Mouse (Mus musculus): ENCODE results near the gene Ap4s1.
A peak's percentile ranks its signal among the peaks of the same experiment; 100 is the strongest.

Ap4s1 gene

DNA sequence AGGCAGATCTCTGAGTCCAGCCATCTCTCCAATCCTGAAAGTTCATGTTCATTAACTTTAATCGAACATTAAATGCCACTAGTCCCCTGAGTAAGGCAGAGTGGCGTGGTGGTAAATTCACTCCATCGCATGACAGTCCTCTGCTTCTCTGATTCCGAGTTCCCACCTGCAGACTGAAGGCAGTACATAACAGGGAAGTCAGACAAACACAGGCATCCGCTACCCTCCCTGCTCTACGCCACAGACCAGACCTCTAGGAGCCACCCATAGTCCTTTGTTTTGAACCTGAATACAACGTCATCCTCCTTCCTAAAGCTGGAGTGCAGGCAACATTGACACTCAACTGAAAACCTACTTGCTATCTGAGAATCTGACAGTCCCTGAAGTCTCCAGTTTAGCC, 13.7 kb downstream of the Ap4s1 start:
- DNase-seq: no peak

DNA sequence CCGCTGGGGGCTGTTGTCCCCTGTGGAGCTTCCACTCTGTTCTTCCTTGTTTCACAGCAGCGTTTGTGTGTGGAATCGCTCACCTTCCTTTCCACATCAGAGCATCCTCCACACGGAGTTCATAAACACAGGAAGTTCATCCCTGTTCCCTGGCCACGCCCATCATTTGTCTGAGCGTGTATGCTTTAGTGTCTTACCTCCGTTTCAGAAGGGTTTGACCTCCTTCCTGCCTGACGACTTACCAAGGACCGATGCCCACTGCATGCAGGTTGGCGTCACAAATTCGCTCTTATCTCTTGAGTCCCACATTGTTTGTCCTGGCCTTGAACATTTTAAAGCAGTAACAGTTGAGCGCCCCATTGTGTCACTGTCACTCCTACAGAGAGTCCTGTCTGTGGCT, 14.9 kb downstream of the Ap4s1 start:
- no peak for DNase-seq

DNA sequence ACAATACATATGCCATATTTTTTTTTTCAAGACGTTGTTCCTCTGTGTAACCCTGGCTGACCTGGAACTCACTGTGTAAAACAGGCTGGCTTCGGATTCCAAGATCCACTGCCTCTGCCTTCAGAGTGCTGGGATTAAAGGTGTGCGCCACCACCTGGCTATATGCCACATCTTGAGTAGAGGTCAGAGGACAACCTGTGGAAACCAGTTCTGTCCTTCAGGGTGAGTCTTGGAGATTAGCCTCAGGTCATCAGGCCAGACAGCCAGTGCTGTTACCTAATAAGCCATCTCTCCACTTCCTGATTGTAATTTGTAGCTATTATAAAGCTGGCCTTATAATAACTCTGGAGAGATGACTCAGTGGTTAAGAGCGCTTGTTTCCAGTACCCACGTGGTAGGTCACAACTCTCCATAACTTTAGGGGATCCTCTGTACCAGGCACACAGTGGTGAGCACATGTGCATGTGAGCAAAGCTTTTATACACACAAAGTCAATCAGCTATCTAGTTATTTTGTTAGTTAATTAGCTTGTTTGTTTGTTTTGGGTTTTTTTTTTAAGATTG, 15.9 kb downstream of the Ap4s1 start:
- no peak for DNase-seq

- DNase-seq: no peak
Measured at GRCm38 (mm10) chr12:51708941-51709686, 18.3 kb downstream of the Ap4s1 start.

- no peak for DNase-seq
Measured at GRCm38 (mm10) chr12:51709741-51710140, 18.9 kb downstream of the Ap4s1 start.

- DNase-seq: no peak
Measured at GRCm38 (mm10) chr12:51710154-51710553, 19.3 kb downstream of the Ap4s1 start.

- peak; percentile 56 for DNase-seq
Measured at GRCm38 (mm10) chr12:51712685-51713084, 21.9 kb downstream of the Ap4s1 start.

GRCm38 (mm10) chr12:51718617-51719016, 27.8 kb downstream of the Ap4s1 start:
- DNase-seq: no peak

DNA sequence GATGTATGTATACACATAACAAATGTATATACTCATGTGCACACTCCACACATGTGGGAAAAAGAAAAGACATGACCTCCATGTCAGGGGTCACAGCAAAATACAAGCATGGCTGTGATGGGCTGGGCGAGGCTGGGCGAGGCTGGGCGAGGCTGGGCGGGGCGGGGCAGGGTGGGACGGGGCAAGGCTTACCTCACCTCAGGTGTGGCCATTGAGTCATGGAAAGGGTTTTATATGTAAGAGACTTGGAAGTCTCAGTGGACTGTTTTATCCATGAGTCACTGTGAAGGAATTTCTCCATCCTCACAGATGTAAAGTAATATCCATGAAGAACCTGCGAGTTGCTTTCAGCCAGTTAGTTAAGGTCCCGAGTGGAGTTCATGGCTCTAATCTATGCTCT, 31.0 kb downstream of the Ap4s1 start:
- DNase-seq: no peak

GRCm38 (mm10) chr12:51729058-51729457, 38.2 kb downstream of the Ap4s1 start:
- DNase-seq: no peak

DNA sequence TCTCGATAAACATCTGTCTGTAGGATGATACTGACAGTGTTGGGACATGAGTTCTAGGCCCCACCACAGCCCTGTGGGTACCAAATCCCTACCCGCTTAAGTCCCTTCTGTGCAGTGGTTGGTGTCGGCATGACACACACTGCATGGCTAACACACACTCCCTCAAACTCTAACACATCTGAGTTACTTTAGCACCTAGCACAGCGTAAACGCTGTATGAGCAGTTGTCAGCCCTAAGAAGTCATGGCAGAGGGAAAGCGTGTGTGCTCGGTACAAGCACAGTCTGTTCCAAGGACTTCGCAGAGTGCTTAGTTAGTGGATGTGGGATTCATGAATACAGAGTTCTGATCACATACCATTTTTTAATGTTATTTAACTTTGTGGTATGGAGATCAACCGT, 39.0 kb downstream of the Ap4s1 start:
- no peak for DNase-seq

DNA sequence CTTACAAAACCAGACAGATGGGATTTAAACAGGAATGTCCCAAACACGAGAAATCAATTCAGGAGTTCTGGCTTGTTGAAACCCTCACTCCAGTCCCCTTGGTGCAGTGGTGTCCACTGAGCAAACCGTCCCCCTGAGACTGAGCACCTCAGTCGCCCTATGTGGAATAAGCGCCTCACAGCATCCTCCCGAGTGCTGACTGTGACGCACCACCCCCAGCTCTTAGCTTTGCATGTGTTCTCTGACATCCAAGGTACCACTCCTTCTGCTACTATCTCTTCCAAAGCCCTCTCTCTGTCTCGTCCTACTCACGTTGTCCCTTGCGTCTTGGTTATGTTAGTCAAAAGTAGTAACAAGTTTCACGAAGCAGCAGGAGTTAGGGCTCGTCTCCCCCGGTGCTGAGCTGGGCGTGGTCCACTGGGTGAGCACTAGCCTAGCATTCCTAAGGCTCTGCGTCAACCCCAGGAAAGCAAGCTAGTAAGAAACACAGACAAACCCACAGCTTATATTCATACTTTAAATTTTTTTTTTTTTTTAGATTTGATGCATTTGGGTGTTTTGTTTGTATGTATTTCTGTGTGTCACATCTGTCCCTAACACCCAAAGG, 43.9 kb downstream of the Ap4s1 start:
- no peak for DNase-seq

DNA sequence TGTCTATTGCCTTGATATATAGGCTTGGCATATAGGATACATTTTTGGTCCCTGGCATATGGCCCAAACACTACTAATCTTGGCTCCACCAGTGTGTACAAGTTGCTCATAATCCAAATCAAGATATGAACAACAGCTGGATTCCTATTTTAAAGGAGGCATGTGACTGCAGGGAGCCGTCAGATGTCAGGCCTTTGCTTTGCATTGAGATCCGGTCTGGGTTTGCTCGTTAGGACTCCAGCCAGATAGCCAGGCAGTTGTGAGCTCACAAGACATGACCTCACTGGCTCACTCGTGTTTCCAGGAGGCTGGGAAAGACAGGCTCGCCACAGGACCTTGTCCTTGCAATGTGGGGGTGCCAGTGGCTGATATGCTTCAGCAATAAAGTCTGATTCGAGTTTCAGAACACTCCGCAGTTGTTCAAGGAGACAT, 45.0 kb downstream of the Ap4s1 start:
- DNase-seq: no peak

DNA sequence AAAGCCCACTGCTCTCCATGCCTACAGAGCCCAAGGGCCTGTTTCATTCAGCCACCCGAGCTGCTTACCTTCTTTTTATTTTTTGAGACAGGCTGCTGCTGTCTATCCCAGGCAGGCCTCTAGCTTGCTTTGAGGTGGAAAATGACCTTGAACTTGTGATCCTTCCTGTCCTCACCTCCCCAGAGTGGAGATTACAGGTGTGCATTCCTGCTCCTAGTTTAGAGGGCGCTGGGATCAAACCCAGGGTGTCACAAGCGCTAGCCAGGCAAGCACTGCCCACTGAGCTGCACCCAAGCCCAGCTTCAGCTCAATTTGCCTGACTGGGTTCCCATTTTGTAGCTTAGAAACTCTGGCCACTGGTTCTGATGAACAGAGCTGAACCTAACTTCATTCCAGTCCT, 45.5 kb downstream of the Ap4s1 start:
- no peak for DNase-seq

GRCm38 (mm10) chr12:51736807-51737206, 46.0 kb downstream of the Ap4s1 start:
- DNase-seq: no peak

DNA sequence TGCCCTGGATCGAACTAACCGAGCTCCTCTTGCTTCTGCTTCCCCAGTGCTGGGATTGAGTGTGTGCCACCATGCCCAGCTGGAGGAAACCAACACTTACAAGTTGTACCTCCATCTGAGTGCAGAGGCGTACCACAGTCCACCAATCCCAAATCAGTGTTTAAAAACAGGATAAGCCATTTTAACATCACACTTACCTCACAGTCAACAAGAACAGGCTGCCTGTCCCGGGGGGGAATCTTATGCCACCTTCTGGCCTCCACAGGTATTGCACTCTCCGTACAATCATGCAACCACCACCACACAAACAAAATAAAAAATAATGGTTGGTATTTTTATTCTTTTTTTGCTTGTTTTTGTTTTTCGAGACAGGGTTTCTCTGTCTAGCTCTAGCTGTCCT, 50.9 kb downstream of the Ap4s1 start:
- peak; percentile 23 for DNase-seq

DNA sequence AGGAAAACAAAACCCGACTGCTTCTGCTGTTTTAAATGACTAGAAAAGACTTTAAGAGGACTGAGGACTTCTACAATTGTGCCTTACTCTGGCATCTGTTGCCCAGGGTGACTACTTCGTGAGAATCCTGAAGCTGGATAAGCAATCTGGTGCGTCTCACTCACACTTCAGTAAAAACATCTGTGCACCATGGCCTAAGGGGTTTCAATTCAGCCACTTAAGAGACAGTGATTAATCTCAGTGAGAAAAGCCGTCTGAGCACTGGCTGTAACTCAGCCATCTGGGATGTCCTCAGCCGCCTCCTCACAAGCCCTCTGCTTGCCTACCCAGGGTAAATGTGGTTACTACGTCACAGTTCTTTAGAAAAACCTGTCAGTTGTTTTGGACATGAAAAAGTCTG, 54.1 kb downstream of the Ap4s1 start:
- no peak for DNase-seq

DNA sequence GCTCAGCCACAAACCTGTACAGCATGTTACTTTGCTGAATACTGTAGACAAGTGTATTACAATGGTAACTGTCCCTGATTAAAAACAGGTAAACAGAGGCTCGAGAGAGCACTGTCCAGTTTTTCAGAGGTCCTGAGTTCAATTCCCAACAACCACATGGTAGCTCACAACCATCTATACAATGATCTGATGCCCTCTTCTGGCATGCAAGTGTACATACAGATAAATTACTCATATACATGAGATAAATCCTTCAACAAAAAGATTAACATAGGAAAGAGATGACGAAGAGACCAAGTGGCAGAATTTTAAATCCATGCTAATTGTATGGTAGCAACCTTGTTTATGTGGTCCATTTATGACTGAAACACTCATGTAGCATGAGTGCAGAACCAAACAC, 56.5 kb downstream of the Ap4s1 start:
- DNase-seq: no peak

DNA sequence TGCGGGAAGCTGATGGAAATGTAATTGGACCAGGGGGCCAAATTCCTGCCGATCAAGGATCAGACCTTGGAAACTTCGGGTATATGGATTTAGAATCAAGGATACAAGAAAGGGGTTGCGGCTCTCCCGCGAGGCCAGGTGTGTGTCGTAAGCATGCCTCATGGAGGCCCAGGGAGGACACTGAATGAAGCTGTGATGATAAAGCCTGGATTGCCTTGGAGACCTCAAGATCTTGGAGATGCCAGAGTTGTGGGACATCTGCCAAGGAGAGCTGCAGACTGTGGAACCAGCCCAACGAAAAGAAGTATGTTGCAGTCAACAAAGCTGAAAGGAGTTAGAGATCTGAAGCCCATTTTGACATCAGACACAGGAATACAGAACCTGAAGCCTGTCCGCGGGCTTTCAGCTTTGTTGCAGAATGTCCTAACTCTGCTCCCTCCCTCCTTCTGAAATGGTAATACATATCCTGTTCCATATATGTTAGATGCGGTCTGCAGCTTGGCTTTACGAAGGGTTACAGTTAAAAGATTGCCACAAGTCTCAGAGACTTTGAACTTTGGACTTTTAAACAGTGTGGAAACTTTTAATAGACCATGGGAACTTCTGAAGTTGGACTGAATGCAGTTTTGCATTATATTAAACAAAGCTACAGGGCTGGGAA, 65.2 kb downstream of the Ap4s1 start:
- DNase-seq: no peak

DNA sequence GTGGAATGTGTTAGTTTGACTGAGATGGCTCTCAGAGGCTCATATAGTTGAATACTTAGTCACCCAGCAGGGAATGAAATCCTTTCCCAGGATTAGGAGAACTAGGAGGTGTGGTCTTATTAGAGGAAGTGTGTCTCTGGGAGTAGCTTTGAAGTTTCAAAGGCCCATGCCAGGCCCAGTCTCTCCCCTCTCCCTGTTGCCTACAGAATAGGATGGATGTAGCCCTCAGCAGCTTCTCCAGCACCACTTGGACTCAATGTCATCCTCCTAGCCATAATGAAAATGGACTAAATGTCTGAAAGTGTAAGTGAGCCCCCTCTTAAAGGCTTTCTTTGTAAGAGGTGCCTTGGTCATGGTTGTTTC, 65.7 kb downstream of the Ap4s1 start:
- DNase-seq: no peak

DNA sequence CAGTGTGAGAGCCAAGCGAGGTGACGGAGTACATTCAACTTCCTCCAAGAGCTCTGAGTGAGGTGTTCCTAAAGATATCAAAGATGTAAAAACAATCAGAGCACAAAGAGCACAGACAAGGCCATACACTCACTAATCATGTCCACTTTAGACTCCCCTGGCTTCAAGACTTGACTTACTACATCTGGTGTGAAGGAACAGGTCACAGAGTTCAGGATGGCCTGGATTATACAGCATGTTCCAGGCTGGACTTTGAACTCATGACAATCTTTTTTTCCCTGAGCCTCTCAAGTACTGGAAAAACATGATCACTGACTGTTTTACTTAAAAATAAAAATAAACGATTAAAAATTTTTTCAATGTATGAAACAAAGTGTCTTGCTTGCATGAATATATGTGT, 68.5 kb downstream of the Ap4s1 start:
- DNase-seq: no peak

- DNase-seq: no peak
Measured at GRCm38 (mm10) chr12:51767454-51767853, 76.6 kb downstream of the Ap4s1 start.

GRCm38 (mm10) chr12:51768702-51769101, 77.9 kb downstream of the Ap4s1 start:
- DNase-seq: no peak

GRCm38 (mm10) chr12:51784842-51785241, 94.0 kb downstream of the Ap4s1 start:
- no peak for DNase-seq

All from cerebellum, adult 9-10 months (tissue).